Mouse (Mus musculus) liver, adult (tissue): Measurements from ENCODE around the gene Zbtb38.

Source experiments
- GATA4 ChIP-seq: IDR thresholded peaks from 2 replicates; pipeline ENCODE4 v1.6.1; 2014; ENCODE audit warnings: mild to moderate bottlenecking, low read length; ENCODE audit not compliant: insufficient replicate concordance

Zbtb38 gene

DNA sequence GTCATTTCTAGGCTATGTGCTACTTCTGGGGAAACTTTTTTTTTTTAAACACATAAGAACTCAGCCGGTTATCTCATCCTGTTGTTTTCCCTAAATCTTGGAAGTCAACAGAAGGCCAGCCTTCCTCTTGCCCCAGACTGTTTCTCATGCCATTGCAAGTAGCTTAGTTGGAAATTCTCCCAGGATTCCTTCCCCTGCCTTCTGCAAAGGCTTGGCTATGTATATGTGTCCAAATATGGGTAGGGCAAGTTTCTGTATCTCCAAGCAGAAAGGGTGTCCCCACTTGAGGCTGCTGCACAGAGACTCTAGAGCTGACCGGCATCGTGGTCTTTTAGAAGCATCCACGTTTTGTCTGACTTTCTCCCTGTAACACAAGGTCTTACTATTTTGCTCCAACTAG lies 63.6 kb downstream of the Zbtb38 start:
- TF ChIP-seq GATA4 = 0 out of 2 replicates have a peak, but pooled peaks have one; percentile 35

DNA sequence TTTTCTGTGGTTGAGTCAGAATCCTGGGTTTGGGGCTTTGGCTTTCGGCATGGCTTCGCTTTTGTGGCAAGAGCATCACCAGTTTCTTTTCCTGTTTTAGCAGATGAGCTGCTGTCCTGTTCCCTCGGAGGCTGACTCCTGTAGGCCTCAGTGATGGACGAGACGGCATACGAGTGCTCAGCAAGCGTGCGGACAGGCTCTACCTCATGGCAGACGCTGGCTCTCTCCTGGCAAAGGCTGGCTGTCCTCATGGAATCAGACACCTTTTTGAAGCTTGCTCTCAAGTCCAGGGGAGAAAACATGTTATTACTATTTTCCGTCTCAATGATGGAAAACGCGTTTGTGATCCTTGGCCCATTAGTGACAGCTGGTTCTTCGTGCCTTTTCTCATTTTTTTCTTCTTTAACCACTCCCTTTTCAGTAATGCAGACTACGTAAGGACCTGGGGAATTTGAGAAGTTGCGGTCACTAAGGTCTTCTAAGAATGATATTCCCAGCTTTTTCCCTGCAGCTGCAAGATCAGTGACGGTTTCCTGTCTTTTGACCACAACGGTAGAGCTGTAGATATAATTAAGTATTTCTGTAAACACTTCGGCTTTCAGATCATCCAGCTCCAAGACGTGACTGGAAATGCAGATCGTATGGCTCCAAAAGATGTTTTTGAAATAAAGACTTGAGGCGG lies 64.3 kb downstream of the Zbtb38 start:
- no peak for TF ChIP-seq GATA4

DNA sequence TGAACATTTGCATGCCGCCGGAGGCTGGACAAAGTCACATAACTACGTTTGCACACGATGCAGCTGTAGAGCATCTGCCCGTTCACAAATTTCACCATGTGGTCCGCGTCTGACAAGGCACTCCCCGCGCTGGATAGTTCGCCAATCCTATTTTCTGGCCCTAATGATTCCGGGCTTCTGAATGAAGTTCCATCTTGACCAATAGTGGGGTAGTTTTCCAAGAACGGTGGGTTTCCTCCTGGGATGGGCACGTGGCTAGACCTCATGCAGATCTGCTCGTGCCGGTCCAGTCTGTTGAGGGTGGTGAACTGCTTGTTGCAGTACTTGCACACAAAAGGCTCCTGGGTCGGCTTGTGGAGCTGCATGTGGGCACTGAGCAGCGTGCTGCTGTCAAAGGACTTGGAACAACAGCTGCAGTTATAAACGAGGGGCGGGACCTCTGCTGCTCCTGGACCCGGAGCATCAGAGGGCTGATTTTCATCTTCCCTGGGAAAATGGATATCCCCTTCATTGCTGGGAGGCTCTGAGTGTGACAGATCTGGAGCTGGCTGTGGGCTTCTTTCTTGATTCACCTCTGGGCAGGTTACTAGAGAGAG lies 64.9 kb downstream of the Zbtb38 start:
- no peak for TF ChIP-seq GATA4

DNA sequence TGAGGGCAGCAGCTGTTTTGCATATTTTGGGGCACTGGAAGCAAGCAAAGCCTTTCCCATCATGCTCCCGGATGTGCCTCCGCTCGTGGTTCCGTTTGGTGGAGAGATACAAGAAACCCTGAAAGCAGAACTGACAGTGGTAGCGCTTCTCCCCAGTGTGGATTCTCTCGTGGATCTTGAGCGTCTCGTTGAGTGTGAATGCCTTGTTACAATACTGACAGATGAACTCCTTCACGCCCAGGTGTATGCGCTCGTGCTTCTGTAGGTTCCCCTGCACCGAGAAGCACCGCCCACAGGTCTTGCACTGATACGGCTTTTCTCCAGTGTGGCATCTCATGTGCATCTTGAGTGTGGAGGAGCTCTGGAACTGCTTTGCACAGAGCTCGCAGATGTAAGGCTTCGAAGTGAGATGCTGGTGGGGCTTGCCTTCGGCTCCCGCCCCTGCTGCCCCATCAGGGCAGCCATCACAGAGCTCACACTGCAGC lies 67.0 kb downstream of the Zbtb38 start:
- TF ChIP-seq GATA4 = no peak

DNA sequence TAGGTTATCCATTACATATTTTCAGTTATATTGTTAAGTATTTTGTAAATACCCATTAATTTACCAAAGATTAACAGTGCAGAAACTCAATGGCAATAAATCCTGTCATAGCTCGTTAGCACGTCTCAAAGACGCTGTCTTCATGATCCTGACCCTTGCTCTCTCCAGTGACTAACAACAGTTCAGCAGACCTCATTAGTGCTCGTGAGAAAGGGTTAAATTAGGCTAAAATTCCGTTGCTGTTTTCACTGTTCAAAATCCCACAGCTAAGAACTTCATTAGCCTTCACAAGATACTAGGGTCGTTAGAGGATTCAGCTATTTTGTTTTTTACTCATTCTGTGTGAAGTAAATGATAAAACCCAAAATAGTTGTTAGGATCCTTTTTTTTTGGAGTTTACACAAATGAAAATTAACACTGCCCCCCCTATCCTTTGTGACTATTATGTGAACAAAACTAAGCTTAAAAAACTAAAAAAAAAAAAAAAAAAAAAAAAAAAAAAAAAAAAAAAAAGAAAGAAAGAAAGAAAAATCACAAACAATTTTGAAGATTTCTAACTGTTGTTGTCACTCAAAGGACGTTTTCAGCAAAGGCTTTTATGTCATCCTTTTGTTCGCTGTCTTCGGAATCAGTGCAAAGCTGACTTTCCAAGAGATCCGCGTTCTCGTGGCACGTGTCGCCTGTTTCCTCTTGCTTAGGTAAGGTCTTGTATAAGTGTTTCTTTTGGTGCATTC lies 67.6 kb downstream of the Zbtb38 start:
- TF ChIP-seq GATA4 = no peak

DNA sequence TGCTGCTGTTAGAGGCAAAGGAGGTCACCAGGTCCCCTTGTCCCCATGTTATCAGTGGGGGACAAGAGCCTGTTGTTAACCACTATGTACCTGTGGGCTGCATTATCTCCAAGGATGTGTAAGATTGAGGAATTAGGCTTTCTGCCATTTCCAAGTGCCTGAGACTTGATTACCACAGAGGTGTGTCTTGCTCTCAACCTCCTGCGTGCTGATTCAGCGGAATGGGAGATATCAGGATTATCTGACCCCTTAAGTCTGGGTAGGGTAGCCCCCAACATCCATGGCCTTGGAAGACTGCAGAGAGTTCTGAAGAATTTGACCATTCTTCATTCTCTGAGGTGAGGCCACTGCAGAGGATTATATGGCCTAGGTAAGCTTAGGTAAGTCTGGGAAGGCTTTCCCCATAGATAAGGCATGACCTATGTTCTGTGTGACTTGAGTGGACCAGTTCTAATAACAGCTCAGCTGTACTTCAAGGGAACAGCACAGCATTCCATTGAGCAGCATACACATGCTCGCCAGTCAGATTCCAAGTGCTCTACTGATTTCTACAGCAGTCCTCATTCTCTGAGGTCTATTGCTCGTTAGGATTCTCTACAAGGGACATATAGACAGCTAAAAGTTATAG lies 68.4 kb downstream of the Zbtb38 start:
- TF ChIP-seq GATA4 = no peak

DNA sequence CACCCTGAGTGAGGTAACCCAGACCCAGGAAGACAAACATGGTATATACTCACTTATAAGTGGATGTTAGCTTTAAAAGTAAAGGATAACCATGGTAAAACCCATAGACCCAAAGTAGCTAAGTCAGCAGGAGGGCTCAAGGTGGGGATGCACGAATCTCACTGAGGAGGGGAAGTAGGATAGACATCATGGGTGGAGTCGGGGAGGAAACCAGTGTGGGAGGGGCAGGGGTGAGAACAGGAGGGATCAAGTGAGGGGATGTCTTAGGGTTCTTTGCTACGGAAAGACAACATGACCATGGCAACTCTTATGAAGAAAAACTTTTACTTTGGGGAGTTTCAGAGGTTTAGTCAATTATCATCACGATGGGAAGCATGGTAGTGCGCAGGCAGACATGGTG lies 74.0 kb downstream of the Zbtb38 start:
- no peak for TF ChIP-seq GATA4

DNA sequence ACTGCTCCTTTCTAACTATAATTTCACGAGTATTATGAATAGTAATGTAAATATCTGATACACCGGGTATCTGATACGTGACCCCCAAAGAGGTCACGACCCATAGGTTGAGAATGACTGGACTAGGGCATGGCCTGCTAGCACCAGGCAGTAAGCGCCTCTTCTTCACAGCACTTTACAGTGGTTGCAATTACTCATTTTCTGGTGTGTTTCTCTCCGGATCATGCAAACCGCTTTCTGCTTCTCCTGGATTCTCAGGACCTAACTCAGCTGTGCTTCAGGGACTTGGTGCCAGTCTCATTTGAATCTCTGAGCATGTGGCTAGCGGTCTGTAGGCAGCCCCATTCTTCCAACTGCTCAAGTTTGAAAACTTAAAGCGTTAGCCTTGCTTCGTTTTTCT lies 76.0 kb downstream of the Zbtb38 start:
- no peak for TF ChIP-seq GATA4

DNA sequence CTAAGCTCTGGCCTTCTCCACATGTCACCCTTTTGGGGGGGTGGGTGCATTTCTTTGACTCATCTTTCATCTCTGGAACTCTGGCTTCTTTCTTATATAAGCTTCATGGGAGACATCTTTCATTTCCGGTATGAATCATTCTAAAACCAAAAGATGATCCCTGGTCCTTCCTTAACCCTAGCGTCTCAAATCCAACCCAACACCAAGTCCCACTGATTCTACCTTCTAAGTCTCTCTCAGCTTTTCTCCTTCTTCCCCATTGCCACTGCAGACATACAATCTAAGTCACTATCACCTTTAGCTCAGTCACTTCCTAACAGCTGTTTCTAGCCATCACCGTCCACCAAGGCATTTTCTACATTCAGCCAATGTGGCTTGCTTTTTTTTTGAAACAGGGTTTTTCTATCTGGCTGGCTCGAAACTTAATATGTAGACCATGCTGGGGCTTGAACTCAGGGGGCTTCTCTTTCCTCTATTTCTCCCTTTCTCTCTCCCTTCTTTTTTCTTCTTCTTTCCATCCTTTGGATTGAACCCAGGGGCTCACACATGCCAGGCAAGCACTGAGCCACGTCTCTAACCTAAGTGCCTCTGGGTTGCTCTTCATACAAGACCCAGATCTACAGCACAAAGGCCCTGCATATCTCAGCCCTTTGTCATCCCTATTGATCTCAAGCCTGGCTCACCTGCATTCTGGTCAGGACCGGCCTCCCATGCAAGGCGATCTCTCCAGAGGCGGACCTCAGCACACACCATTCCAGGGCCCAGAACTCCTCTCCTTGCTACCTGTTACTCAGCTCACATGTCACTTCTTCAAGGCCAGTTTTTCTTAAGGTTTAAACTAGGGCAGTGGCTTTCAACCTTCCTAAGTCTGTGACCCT lies 76.6 kb downstream of the Zbtb38 start:
- TF ChIP-seq GATA4 = no peak

DNA sequence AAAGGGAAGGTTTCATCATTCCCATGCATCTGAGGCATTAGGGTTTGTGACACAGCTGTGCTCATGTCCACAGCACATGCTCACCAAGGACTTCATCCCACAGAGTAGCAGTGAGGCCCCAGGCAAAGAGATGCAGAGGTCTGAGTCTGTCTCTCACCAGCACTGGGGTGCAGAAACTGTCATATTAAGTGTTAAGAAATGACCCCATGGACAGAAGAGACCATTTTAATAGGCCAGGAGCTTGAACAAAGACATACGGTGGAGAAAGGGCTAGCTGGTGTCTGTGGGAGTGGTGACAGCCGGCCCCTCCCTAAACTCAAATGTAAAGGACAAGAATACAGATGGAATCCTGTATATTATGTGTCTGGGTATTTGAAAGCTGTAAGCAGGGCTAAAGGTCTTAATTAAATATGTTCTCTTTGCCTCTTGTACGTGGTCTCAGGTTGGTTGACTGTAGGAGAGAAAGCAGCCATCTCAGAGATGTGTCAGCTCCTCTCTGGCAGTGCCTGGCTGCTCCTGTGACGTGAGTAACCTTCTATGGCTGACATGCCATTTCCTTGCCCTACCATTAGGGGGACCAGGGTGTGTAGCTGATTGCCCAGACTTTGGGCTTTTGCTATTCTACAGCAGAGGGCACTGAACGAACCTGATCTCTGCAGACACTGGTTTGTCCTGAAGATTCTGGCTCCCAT lies 77.4 kb downstream of the Zbtb38 start:
- TF ChIP-seq GATA4 = no peak

DNA sequence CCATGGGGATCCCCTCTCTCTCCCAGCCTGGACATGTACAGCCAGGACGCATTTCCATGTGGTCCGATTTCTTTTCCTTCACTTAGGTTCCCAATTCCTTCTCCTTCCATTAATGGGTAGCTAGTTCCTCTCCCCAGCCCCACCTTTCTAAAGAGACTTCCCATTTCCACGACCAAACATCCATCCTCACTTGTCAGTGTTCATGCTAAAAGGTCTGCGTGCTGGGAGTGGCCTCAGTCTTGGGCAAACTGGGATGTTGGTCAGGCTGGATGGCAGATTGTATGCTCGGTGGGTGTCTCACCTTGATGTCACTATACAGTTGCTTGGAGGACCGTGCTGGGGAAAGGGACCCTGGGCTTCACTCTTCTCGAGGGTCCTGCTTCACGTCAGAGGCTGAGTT lies 78.3 kb downstream of the Zbtb38 start:
- TF ChIP-seq GATA4 = no peak

DNA sequence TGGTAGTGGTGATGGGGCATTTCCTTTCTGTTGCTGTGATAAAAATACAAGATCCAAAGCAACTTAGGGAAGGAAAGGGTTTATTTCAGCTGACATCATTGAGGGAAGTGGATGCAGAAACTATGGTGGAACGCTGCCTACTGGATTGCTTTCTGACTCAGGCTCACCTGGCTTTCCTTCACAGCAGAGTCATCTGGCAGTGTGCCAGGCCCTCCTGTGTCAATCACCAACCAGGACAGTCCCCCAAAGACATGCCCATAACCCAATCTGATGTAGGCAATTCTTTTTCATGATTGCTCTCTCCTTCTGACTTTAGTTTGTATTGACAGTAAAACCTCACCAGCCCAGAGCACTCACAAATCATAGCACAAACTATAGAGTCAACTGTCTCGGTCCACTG lies 80.2 kb downstream of the Zbtb38 start:
- TF ChIP-seq GATA4 = no peak

DNA sequence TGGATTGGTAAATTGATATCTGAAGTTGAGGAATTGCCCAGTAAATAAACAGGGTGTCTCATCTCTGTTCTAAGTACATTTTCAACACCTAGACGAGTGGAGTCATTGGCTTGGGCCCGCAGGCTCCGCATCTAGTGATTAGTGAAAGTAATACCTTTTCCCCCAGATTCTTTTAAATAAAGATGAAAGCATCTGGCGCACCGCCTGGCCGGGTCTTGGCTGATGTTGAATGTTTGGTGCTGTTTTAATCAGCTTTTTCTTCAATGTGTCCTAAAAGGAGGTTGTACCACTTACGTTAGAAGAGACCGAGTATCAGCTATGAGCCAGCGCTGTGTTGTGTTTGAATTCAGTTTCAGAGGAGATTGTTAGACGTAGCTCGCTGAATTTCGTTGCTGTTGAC lies 81.4 kb downstream of the Zbtb38 start:
- TF ChIP-seq GATA4 = no peak

DNA sequence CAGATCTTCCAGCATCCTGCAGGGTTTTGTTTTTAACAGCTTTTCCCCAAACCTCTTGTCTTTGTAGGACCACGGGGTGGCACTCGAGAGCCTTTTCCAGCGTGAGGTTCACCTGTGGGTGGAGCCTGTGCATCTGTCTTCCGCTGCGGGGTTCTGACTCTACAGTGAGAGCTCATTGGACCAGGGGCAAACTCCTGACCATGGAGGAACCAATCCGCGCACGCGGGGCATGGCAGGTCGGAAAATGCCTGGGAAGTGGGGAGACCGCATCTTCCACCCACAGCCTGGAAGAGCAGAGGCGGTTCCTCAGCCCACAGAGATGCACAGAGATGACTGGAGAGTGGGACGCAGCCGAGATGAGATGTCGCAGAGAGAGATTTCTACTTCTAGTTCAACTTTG lies 82.8 kb downstream of the Zbtb38 start:
- peak; percentile 35; the same call in 1 of the 2 replicates for TF ChIP-seq GATA4
